Mouse (Mus musculus): ENCODE measurements at regions not wholly inside any gene's neighbourhood (a gene's known extent, or its start where the extent isn't known, plus 50 kb on each side); places are given as distances from the start of the nearest gene placed in this dataset.

- no peaks in the 10 kb centered on the region for H3K36me3 ChIP-seq (replicated peaks)
- DNase-seq (ENCODE audit: low spot score) (no peak), ATAC-seq (ENCODE audit: extremely low read depth, insufficient number of reproducible peaks, low FRiP score, poor library complexity, severe bottlenecking) (no peak; the same call in 1 of the 2 replicates)
- no peak overlapping the region for H3K4me3 ChIP-seq (ENCODE audit: low read depth, low read length)
- H3K4me1 ChIP-seq (ENCODE audit: insufficient read depth, low read depth, low read length), result no peaks in the 10 kb centered on the region
- no peak for TF ChIP-seq TAL1 (conservative IDR thresholded peaks at IDR 0.05; ENCODE audit: low read depth, low read length)
- TF ChIP-seq GATA2 (IDR thresholded peaks at IDR 0.05; ENCODE audit: borderline replicate concordance, low read depth, low read length), result no peak
- no peak for TF ChIP-seq GATA1 (IDR thresholded peaks at IDR 0.05; ENCODE audit: borderline replicate concordance, low read length)
- TF ChIP-seq CTCF (IDR thresholded peaks at IDR 0.05; ENCODE audit: low read depth, low read length), result no peak
- no peak for TF ChIP-seq POLR2AphosphoS5 (IDR thresholded peaks at IDR 0.05; ENCODE audit: insufficient replicate concordance, low read depth, low read length)
- no peaks in the 10 kb centered on the region for H3K27me3 ChIP-seq (ENCODE audit: insufficient read depth, low read length)
- H3K9me3 ChIP-seq (replicated peaks), result peaks cover 24% of the 10 kb centered on the region
Measured at GRCm38 (mm10) chr9:43628786-43629185, 115.0 kb upstream of the Nectin1 start.

GRCm38 (mm10) chr9:43636372-43636965, 107.3 kb upstream of the Nectin1 start:
- no peak for DNase-seq (ENCODE audit: low spot score)
- Histone ChIP-seq H3K9me3 (replicated peaks) (peaks cover 10% of the 10 kb centered on the region), H3K27me3 (ENCODE audit: insufficient read depth, low read length) (peaks cover 2% of the 10 kb centered on the region; the same call in 1 of the 2 replicates), H3K36me3 (replicated peaks) (no peaks in the 10 kb centered on the region), H3K4me1 (ENCODE audit: insufficient read depth, low read depth, low read length) (no peaks in the 10 kb centered on the region), H3K4me3 (ENCODE audit: low read depth, low read length) (no peak overlapping the region)
- ATAC-seq (ENCODE audit: extremely low read depth, insufficient number of reproducible peaks, low FRiP score, poor library complexity, severe bottlenecking), result no peak
- TF ChIP-seq GATA2 (IDR thresholded peaks at IDR 0.05; ENCODE audit: borderline replicate concordance, low read depth, low read length) (no peak), POLR2AphosphoS5 (IDR thresholded peaks at IDR 0.05; ENCODE audit: insufficient replicate concordance, low read depth, low read length) (no peak), TAL1 (conservative IDR thresholded peaks at IDR 0.05; ENCODE audit: low read depth, low read length) (no peak), GATA1 (IDR thresholded peaks at IDR 0.05; ENCODE audit: borderline replicate concordance, low read length) (no peak), CTCF (IDR thresholded peaks at IDR 0.05; ENCODE audit: low read depth, low read length) (no peak)

DNA sequence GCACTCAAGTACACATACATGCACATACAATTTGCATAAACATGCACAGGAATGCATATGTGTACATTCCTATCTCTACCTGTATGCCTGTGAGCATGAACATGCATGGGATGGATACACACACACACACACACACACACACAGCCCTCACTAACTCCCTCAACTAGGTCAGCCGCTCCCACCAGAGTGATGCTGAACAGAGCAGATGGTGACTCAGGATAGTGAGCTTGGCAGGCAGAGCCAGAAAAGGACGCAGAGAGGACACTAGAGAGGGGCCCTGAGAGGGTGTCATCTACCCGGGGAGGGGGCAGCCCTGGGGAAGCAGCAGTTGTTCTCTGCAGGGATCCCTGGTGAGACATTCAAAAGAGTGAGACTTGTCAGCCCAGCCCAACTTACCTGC, 85.6 kb upstream of the Nectin1 start:
- Histone ChIP-seq H3K27me3 (ENCODE audit: insufficient read depth, low read length) (no peaks in the 10 kb centered on the region), H3K4me1 (ENCODE audit: insufficient read depth, low read depth, low read length) (no peaks in the 10 kb centered on the region), H3K4me3 (ENCODE audit: low read depth, low read length) (no peak overlapping the region), H3K9me3 (replicated peaks) (peaks cover 34% of the 10 kb centered on the region), H3K36me3 (replicated peaks) (no peaks in the 10 kb centered on the region)
- ATAC-seq (ENCODE audit: extremely low read depth, insufficient number of reproducible peaks, low FRiP score, poor library complexity, severe bottlenecking) (no peak), DNase-seq (ENCODE audit: low spot score) (no peak)
- TF ChIP-seq GATA1 (IDR thresholded peaks at IDR 0.05; ENCODE audit: borderline replicate concordance, low read length), result no peak
- TF ChIP-seq CTCF (IDR thresholded peaks at IDR 0.05; ENCODE audit: low read depth, low read length), result no peak
- TF ChIP-seq TAL1 (conservative IDR thresholded peaks at IDR 0.05; ENCODE audit: low read depth, low read length), result no peak
- TF ChIP-seq POLR2AphosphoS5 (IDR thresholded peaks at IDR 0.05; ENCODE audit: insufficient replicate concordance, low read depth, low read length), result no peak
- no peak for TF ChIP-seq GATA2 (IDR thresholded peaks at IDR 0.05; ENCODE audit: borderline replicate concordance, low read depth, low read length)

GRCm38 (mm10) chr9:43659237-43659636, 84.5 kb upstream of the Nectin1 start:
- TF ChIP-seq GATA1 (IDR thresholded peaks at IDR 0.05; ENCODE audit: borderline replicate concordance, low read length), result no peak
- no peak for TF ChIP-seq GATA2 (IDR thresholded peaks at IDR 0.05; ENCODE audit: borderline replicate concordance, low read depth, low read length)
- TF ChIP-seq POLR2AphosphoS5 (IDR thresholded peaks at IDR 0.05; ENCODE audit: insufficient replicate concordance, low read depth, low read length), result no peak
- TF ChIP-seq TAL1 (conservative IDR thresholded peaks at IDR 0.05; ENCODE audit: low read depth, low read length), result no peak
- no peak for TF ChIP-seq CTCF (IDR thresholded peaks at IDR 0.05; ENCODE audit: low read depth, low read length)
- Histone ChIP-seq H3K4me3 (ENCODE audit: low read depth, low read length) (no peak overlapping the region), H3K9me3 (replicated peaks) (peaks cover 36% of the 10 kb centered on the region), H3K27me3 (ENCODE audit: insufficient read depth, low read length) (no peaks in the 10 kb centered on the region), H3K4me1 (ENCODE audit: insufficient read depth, low read depth, low read length) (no peaks in the 10 kb centered on the region), H3K36me3 (replicated peaks) (no peaks in the 10 kb centered on the region)
- ATAC-seq (ENCODE audit: extremely low read depth, insufficient number of reproducible peaks, low FRiP score, poor library complexity, severe bottlenecking), result no peak
- no peak for DNase-seq (ENCODE audit: low spot score)

- DNase-seq (ENCODE audit: low spot score), result no peak
- Histone ChIP-seq H3K4me3 (ENCODE audit: low read depth, low read length) (no peak overlapping the region), H3K27me3 (ENCODE audit: insufficient read depth, low read length) (no peaks in the 10 kb centered on the region), H3K9me3 (replicated peaks) (peaks cover 36% of the 10 kb centered on the region), H3K4me1 (ENCODE audit: insufficient read depth, low read depth, low read length) (no peaks in the 10 kb centered on the region), H3K36me3 (replicated peaks) (no peaks in the 10 kb centered on the region)
- no peak for ATAC-seq (ENCODE audit: extremely low read depth, insufficient number of reproducible peaks, low FRiP score, poor library complexity, severe bottlenecking)
- TF ChIP-seq CTCF (IDR thresholded peaks at IDR 0.05; ENCODE audit: low read depth, low read length), result no peak
- TF ChIP-seq GATA2 (IDR thresholded peaks at IDR 0.05; ENCODE audit: borderline replicate concordance, low read depth, low read length), result no peak
- no peak for TF ChIP-seq GATA1 (IDR thresholded peaks at IDR 0.05; ENCODE audit: borderline replicate concordance, low read length)
- TF ChIP-seq POLR2AphosphoS5 (IDR thresholded peaks at IDR 0.05; ENCODE audit: insufficient replicate concordance, low read depth, low read length), result no peak
- TF ChIP-seq TAL1 (conservative IDR thresholded peaks at IDR 0.05; ENCODE audit: low read depth, low read length), result no peak
Measured at GRCm38 (mm10) chr9:43660151-43660550, 83.6 kb upstream of the Nectin1 start.

DNA sequence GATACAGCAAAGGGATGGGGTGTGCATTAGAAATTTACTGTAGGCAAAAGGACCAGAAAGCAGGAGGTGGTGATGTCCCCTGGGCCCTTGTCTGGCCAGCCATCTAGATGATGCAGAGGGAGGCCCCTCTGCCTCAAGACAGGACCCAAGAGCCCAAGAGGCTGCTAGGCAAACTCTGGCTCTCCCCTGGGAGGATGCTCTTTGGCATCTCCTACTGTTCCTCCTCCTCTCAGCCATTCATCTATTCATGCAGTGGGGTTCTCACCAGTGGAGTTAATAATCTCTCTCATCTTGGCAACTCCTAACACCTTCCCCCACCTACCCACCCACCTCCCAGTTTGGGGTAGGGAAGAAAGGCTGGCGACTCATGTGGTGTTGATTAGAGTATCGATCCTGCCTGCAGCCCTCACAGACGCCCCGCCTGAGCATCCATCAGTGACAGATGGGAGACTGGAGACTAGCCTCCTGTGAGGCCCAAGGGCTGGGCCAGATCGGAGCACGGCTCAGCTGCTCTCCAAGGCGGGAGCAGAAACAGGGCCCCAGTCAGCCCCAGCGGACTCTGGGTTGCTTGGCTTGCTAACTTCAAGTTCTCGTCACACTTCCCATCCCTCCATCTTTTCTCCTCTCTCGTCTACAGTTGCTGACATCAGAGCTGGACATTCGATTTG, 82.8 kb upstream of the Nectin1 start:
- Histone ChIP-seq H3K27me3 (ENCODE audit: insufficient read depth, low read length) (no peaks in the 10 kb centered on the region), H3K4me3 (ENCODE audit: low read depth, low read length) (no peak overlapping the region), H3K4me1 (ENCODE audit: insufficient read depth, low read depth, low read length) (no peaks in the 10 kb centered on the region), H3K9me3 (replicated peaks) (peaks cover 33% of the 10 kb centered on the region), H3K36me3 (replicated peaks) (no peaks in the 10 kb centered on the region)
- DNase-seq (ENCODE audit: low spot score) (no peak), ATAC-seq (ENCODE audit: extremely low read depth, insufficient number of reproducible peaks, low FRiP score, poor library complexity, severe bottlenecking) (no peak)
- no peak for TF ChIP-seq CTCF (IDR thresholded peaks at IDR 0.05; ENCODE audit: low read depth, low read length)
- no peak for TF ChIP-seq TAL1 (conservative IDR thresholded peaks at IDR 0.05; ENCODE audit: low read depth, low read length)
- no peak for TF ChIP-seq GATA2 (IDR thresholded peaks at IDR 0.05; ENCODE audit: borderline replicate concordance, low read depth, low read length)
- TF ChIP-seq POLR2AphosphoS5 (IDR thresholded peaks at IDR 0.05; ENCODE audit: insufficient replicate concordance, low read depth, low read length), result no peak
- TF ChIP-seq GATA1 (IDR thresholded peaks at IDR 0.05; ENCODE audit: borderline replicate concordance, low read length), result no peak
